Mouse (Mus musculus) kidney, postnatal 36 days (tissue): ENCODE measurements around the gene Cfap97d2.

Experiments
- DNase-seq, 2 experiments: peaks; one replicate each; pipeline ENCODE4 v3.0.0; 2021 to 2022; ENCODE audit warnings: mixed read lengths in 2 of 2

The Cfap97d2 gene

DNA sequence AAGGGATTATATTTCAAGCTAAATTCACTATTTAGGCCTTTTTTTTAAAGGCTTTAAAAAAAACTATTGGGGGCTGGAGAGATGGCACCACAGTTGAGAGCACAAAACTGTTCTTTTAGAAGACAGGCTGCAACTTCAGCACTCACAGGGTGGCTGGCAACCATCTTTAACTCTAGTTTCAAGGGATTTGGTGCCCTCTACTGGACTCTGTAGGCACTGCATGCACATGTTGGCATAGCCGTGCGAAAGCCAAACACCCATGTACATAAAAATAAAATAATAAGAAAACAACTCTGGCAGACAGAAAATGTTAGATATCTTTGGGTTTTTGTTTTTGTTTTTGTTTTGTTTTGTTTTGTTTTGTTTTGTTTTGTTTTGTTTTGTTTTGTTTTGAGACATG lies 48.0 kb downstream of the Cfap97d2 start:
- DNase-seq: peak; percentile 74 to 91

DNA sequence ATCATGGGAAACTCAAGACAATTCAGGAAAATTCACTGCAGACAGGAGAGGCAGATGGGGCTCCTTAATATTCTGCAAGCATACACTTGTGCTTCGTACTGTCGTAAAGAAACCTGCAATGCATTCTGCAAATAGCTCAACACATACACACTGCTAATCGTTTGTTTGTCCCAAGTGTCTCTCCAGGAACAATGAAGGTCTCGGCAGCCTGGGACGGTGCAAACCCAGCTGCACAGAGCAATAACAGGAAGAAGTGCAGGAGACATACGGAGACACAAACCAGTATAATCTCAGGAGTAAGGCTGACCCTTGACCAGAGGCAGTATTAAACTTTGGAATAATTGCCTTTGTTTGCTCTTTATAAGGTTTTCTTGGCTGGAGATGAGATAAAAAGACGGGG lies 50.8 kb downstream of the Cfap97d2 start:
- DNase-seq: no peak

GRCm38 (mm10) chr8:13756982-13757804 lies 51.5 kb downstream of the Cfap97d2 start, which contains the start of gene Cdc16:
Cdc16 (plus strand) TSS chr8:13757676.
- peak; percentile 89 to 93 for DNase-seq

DNA sequence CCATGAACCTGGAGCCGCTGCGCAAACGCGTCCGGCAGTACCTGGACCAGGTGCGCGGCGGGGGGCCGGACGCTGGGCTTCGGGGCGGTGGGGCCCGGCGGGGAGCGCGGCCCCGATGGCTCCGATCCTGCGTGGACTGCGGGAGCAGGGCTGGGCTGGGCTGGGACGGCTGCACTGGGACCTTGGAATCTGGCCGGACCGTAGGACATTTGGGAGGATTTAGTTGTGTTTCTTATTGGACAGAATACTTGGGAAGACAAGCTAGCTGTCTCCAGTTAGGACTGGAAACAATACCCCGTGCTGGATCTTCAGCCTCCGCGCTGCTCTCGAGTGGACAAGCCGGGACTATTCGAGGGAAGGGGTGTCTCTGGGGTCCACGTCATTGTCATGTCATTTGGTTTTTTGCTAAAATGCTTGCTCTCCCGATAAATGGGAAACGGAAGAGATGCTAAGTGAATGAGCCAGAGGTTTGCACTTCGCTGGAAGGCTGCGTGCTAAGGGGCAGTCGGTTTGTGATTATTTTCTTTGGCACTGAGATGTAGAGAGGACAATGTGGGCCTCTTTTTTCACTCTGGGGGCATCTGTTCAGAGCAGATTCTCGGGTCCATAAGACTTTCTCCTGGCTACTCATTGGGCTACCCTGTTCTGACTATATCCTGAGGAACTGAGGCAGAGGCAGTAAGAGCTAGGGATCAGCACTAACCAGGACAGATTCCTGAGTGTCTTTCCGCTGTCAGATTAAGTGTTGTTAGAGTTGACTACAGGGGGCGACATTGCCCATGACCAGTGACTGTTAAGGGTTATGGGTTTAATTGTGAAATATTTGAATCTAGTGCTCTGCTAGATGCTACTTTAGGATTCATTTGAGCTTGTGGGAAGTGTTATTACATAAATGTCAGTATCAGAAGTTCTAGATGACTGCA lies 52.4 kb downstream of the Cfap97d2 start:
- peak; percentile 53 to 65 for DNase-seq

GRCm38 (mm10) chr8:13769206-13769605 lies 63.5 kb downstream of the Cfap97d2 start:
- no peak for DNase-seq

GRCm38 (mm10) chr8:13780536-13780935 lies 74.8 kb downstream of the Cfap97d2 start:
- no peak for DNase-seq

GRCm38 (mm10) chr8:13785250-13785763 lies 79.6 kb downstream of the Cfap97d2 start, which contains the start of gene Upf3a:
Upf3a (plus strand) TSS chr8:13785615.
- DNase-seq: peak; percentile 93 to 95

- DNase-seq: peak; percentile 97 to 100
Measured at GRCm38 (mm10) chr8:13785764-13786299, 80.1 kb downstream of the Cfap97d2 start.

DNA sequence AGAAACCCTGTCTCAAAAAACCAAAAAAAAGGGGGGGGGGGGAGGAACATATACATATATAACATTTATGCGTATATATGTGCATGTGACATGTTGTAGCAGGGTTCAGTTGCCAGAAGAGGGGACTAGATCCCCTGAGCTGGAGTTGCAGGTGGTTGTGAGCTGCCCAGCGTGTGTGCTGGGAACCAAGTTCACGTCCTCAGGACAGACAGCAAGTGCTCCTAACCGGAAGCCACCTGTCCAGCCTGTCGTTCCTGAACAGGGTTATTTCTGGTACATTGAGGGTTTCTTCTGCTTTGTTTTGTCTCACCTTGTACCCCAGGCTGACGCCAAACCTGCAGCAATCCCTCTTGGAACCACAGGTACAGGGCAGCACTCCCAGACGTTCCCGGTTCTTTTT lies 83.9 kb downstream of the Cfap97d2 start:
- DNase-seq: no peak
